Mouse (Mus musculus): Measurements from ENCODE around the gene Pitpnm1. TPM values are rescaled to one million over a fixed set of nuclear protein-coding genes. Genes with fewer than 3 reads are reported as not detected.
"Not testable (repeated sequence)": the region's sequence is repeated elsewhere in the genome, so short reads cannot be mapped to it uniquely, and the experiment has no call there.

The Pitpnm1 gene
- polyA plus RNA-seq, 1 experiment from 2014 or later, result 26.2 TPM

DNA sequence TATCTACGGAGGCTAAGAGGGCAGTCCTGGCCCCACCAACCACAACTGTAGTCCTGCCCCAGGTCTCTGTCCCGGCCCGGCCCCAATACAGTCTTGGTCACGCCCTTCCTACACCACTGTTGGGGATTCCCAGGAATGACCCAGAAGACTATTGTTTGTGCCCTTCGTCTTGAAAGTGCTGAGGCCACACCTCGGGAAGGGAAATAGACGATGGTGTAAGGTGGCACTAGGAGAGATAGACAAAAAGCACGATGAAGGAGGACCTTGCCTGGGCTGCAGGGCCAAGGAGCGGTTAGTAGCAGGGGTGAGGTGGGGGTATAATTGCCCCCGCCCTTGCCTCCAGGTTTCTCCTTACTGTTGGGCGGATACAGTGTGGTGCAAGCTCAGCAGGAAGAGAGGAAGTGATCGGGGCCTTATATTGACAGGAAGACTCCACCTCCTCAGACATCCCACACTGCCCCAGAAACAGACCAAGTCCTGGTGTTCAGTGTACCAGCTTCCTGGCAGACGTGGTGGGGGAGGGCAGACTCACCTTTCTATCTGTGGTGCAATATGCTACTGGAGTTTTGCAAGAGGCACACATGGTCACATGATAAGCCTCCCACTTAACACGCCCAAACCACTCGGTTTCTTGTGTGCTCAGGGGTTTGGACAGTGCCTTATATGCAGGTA, 40.6 kb upstream of the Pitpnm1 start, which contains the start of gene Gstp3:
TSS of gene Gstp3 (minus strand) at position 501 of the 672 bp plus-strand sequence.
- Histone ChIP-seq H3K4me3 (no peak within 1 kb of the TSS), H3K4me1 (no peaks in the 10 kb centered on the region), H3K27ac (no peak within 1 kb of the TSS), H3K4me2 (replicated peaks) (no peak within 1 kb of the TSS), H3K9me3 (no peaks in the 10 kb centered on the region), H3K9ac (no peak within 1 kb of the TSS), H3K36me3 (no peaks in the 10 kb centered on the region), H3K27me3 (replicated peaks) (no peaks in the 10 kb centered on the region)
- WGBS, result 84% methylated on average over 15 of the region's 15 CpGs
- no peak for ATAC-seq (ENCODE audit: low FRiP score, low read depth)

DNA sequence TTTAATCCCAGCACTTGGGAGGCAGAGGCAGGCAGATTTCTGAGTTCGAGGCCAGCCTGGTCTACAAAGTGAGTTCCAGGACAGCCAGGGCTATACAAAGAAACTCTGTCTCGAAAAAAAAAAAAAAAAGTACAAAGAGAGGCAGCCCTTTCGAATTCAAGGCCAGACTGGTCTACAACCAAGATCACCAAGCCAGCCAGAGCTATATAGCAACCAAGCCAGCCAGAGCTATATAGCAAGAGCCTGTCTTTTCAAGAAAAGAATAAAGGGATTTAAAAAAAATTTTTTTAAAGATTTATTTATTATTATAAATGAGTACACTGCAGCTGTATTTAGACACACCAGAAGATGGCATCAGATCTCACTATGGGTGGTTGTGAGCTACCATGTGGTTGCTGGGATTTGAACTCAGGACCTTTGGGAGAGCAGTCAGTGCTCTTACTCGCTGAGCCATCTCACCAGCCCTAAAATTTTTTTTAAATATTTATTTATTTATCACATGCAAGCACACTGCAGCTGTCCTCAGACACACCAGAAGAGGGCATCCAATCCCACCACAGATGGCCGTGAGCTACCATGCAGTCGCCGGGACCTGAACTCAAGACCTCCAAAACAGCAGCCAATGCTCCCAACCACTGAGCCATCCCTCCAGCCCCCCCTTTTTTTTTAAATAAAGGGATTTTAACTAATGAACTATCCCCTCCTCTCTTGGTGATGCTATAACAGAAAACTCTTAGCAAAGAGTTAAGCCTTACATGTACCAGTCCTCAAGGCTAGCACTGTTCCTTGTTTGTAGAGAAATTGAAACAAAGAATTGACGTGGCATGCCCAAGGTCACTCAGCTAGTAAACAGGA, 39.5 kb upstream of the Pitpnm1 start:
- WGBS, result 85% methylated on average over 8 of the region's 8 CpGs
- H3K27ac ChIP-seq; ATAC-seq (ENCODE audit: low FRiP score, low read depth); H3K36me3 ChIP-seq; H3K4me2 ChIP-seq (replicated peaks); H3K4me3 ChIP-seq; H3K27me3 ChIP-seq (replicated peaks); H3K4me1 ChIP-seq; H3K9ac ChIP-seq; H3K9me3 ChIP-seq: not testable (repeated sequence)

DNA sequence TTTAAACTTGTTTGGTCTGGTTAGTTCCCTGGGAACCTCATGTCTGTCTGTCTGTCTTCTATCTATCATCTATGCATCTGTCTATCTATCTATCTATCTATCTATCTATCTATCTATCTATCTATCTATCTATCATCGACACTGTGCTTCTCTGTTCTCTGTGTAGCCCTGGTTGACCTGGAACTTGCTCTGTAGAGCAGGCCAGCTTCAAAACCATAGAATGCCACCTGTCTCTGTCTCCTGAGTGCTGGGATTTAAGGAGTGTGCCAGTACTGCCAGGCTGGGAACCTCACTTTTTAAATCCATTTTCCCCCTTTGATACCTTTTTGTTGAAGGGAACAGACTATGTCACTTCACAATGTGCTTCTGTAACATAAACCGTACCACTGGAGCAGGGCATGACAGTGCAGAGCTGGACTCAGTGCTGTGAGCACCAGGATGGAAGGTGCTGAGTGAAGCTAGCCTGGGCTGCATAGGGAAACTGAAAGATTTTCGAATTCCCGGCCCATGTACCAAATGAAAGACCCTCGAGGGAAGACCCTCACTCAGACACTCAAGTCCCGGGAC, 38.8 kb upstream of the Pitpnm1 start:
- H3K4me1 ChIP-seq, result no peaks in the 10 kb centered on the region
- no peaks in the 10 kb centered on the region for H3K36me3 ChIP-seq
- no peak overlapping the region for H3K9ac ChIP-seq
- 90% methylated on average over 6 of the region's 6 CpGs for WGBS
- no peak for ATAC-seq (ENCODE audit: low FRiP score, low read depth)
- no peak overlapping the region for H3K4me3 ChIP-seq
- H3K27me3 ChIP-seq (replicated peaks), result no peaks in the 10 kb centered on the region
- H3K9me3 ChIP-seq, result no peaks in the 10 kb centered on the region
- no peak overlapping the region for H3K27ac ChIP-seq
- H3K4me2 ChIP-seq (replicated peaks), result no peak overlapping the region

GRCm38 (mm10) chr19:4063357-4063756, 36.4 kb upstream of the Pitpnm1 start:
- not testable (repeated sequence) for ATAC-seq (ENCODE audit: low FRiP score, low read depth); H3K27ac ChIP-seq; H3K9ac ChIP-seq; H3K27me3 ChIP-seq (replicated peaks); H3K4me1 ChIP-seq; H3K9me3 ChIP-seq; H3K4me3 ChIP-seq; H3K36me3 ChIP-seq; H3K4me2 ChIP-seq (replicated peaks)
- 84% methylated on average over 4 of the region's 4 CpGs for WGBS

DNA sequence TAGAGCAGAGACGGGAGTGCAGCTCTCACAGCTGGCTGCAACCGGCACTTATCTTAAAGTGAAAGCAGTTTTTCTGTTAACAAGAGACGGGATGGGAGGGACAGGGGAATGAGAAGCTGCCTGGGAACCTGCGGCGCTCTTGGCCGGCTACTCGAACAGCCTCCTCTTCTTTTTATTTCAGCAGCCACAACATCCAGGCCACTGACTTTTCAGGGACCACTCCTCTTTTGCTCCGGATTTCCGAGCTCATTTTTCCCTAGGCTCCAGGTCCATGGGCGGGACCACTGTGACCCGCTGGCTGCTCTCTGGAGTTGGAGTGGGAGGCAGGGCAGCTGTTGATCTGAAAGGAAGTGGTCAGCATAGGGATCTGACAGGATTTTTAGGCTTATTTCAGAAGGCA, 35.3 kb upstream of the Pitpnm1 start:
- not testable (repeated sequence) for H3K4me3 ChIP-seq; H3K27ac ChIP-seq; H3K27me3 ChIP-seq (replicated peaks); H3K36me3 ChIP-seq; H3K4me2 ChIP-seq (replicated peaks); ATAC-seq (ENCODE audit: low FRiP score, low read depth); H3K4me1 ChIP-seq; H3K9me3 ChIP-seq; H3K9ac ChIP-seq
- WGBS, result 61% methylated on average over 7 of the region's 11 CpGs

GRCm38 (mm10) chr19:4066280-4066679, 33.5 kb upstream of the Pitpnm1 start:
- H3K27me3 ChIP-seq (replicated peaks), result no peaks in the 10 kb centered on the region
- no peak overlapping the region for H3K9ac ChIP-seq
- H3K9me3 ChIP-seq, result no peaks in the 10 kb centered on the region
- 91% methylated on average over 6 of the region's 6 CpGs for WGBS
- H3K4me3 ChIP-seq, result no peak overlapping the region
- H3K4me1 ChIP-seq, result no peaks in the 10 kb centered on the region
- no peak overlapping the region for H3K4me2 ChIP-seq (replicated peaks)
- ATAC-seq (ENCODE audit: low FRiP score, low read depth), result no peak
- no peaks in the 10 kb centered on the region for H3K36me3 ChIP-seq
- H3K27ac ChIP-seq, result no peak overlapping the region

DNA sequence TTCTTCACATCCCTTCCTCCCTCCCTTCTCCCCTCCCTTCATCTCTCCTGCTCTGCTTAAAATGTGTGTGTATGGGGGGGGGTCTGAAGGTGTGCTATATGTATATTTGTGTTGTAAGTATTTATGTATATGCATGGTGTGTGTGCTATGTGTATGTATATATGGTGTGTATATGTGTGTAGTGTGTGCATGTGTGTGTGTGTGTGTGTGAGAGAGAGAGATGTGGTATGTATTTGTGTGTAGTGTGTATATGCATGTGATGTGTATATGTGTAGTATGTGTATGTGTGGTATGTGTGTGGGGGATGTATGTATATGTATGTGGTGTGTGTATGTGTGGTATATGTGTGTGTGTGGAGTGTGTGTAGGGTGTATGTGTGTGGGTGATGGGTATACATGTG, 32.9 kb upstream of the Pitpnm1 start:
- no peak overlapping the region for H3K9ac ChIP-seq
- H3K27ac ChIP-seq, result no peak overlapping the region
- no peaks in the 10 kb centered on the region for H3K9me3 ChIP-seq
- H3K4me2 ChIP-seq (replicated peaks), result no peak overlapping the region
- no peaks in the 10 kb centered on the region for H3K27me3 ChIP-seq (replicated peaks)
- H3K36me3 ChIP-seq, result no peaks in the 10 kb centered on the region
- H3K4me3 ChIP-seq, result no peak overlapping the region
- ATAC-seq (ENCODE audit: low FRiP score, low read depth), result no peak
- no peaks in the 10 kb centered on the region for H3K4me1 ChIP-seq

- not testable (repeated sequence) for H3K36me3 ChIP-seq; H3K4me2 ChIP-seq (replicated peaks); H3K4me1 ChIP-seq; H3K9me3 ChIP-seq; H3K9ac ChIP-seq; H3K4me3 ChIP-seq; H3K27ac ChIP-seq; ATAC-seq (ENCODE audit: low FRiP score, low read depth); H3K27me3 ChIP-seq (replicated peaks)
- WGBS, result 93% methylated on average over 2 of the region's 2 CpGs
Observed at GRCm38 (mm10) chr19:4068242-4068641, 31.6 kb upstream of the Pitpnm1 start.

GRCm38 (mm10) chr19:4068717-4069410, 30.9 kb upstream of the Pitpnm1 start:
- no peak overlapping the region for H3K4me2 ChIP-seq (replicated peaks)
- no peak overlapping the region for H3K9ac ChIP-seq
- no peaks in the 10 kb centered on the region for H3K9me3 ChIP-seq
- H3K27me3 ChIP-seq (replicated peaks), result no peaks in the 10 kb centered on the region
- no peaks in the 10 kb centered on the region for H3K4me1 ChIP-seq
- 80% methylated on average over 15 of the region's 15 CpGs for WGBS
- H3K27ac ChIP-seq, result no peak overlapping the region
- no peak for ATAC-seq (ENCODE audit: low FRiP score, low read depth)
- H3K4me3 ChIP-seq, result no peak overlapping the region
- no peaks in the 10 kb centered on the region for H3K36me3 ChIP-seq

GRCm38 (mm10) chr19:4070311-4070710, 29.5 kb upstream of the Pitpnm1 start:
- H3K9me3 ChIP-seq, result no peaks in the 10 kb centered on the region
- no peaks in the 10 kb centered on the region for H3K4me1 ChIP-seq
- WGBS, result 83% methylated on average over 15 of the region's 15 CpGs
- no peaks in the 10 kb centered on the region for H3K27me3 ChIP-seq (replicated peaks)
- no peak overlapping the region for H3K9ac ChIP-seq
- H3K4me2 ChIP-seq (replicated peaks), result no peak overlapping the region
- no peaks in the 10 kb centered on the region for H3K36me3 ChIP-seq
- H3K27ac ChIP-seq, result no peak overlapping the region
- ATAC-seq (ENCODE audit: low FRiP score, low read depth), result no peak
- H3K4me3 ChIP-seq, result no peak overlapping the region

DNA sequence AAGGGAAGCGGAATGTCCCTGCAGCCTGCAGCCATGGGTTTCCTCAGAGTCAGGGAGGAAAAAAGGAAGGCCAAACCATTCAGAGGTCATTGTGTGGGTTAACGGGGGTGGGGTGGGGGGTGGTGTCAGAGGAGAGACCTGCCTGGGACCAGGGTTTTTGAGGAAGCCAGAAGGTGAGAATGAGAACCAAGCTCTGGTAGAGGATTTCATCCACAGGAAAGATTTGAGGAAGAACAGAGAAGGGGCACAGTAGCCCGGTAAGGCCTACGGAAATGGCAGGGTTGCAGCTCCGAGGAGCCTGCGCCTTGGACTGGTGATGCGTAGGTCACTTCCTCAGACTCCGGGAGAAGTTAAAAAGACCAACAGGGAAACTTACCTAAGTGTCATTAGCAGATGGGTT, 29.0 kb upstream of the Pitpnm1 start:
- Histone ChIP-seq H3K4me2 (replicated peaks) (no peak overlapping the region), H3K27ac (no peak overlapping the region), H3K9ac (no peak overlapping the region), H3K4me1 (no peaks in the 10 kb centered on the region), H3K27me3 (replicated peaks) (no peaks in the 10 kb centered on the region), H3K9me3 (no peaks in the 10 kb centered on the region), H3K36me3 (no peaks in the 10 kb centered on the region), H3K4me3 (no peak overlapping the region)
- no peak for ATAC-seq (ENCODE audit: low FRiP score, low read depth)
- 85% methylated on average over 8 of the region's 8 CpGs for WGBS

DNA sequence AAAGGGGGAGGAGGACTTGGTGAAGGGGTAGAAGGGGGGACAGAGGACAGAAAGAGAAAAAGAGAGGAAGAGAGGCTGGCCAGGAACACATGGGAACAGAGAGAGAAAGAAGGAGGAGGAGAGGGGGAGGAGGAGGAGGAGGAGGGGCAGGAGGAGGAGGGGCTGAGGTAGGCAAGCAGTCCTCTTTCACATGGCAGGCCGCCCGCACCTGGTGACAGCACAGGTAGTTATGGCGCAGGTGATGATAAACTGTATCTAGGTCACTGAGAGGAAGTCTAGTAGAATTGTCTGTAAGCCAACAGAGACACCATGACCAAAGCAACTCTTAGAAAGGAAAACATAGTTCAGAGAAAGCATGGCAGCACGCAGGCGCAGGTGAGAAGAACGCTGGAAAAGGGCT, 28.4 kb upstream of the Pitpnm1 start:
- no peaks in the 10 kb centered on the region for H3K9me3 ChIP-seq
- ATAC-seq (ENCODE audit: low FRiP score, low read depth), result no peak
- H3K27me3 ChIP-seq (replicated peaks), result no peaks in the 10 kb centered on the region

More for the DNA sequence above, 28.4 kb upstream of the Pitpnm1 start:
- Histone ChIP-seq H3K36me3 (no peaks in the 10 kb centered on the region), H3K4me2 (replicated peaks) (no peak overlapping the region), H3K4me3 (no peak overlapping the region), H3K27ac (no peak overlapping the region), H3K9ac (no peak overlapping the region), H3K4me1 (no peaks in the 10 kb centered on the region)
- 97% methylated on average over 6 of the region's 6 CpGs for WGBS

All from neural tube, embryonic 12.5 days (tissue).